Mouse (Mus musculus) myocyte (in vitro differentiated cells): ENCODE measurements around the gene Lrrd1.

Experiments used
- CEBPB ChIP-seq: IDR thresholded peaks from 2 replicates; pipeline ENCODE4 v1.6.1; 2011; ENCODE audit warnings: mild to moderate bottlenecking, moderate library complexity; ENCODE audit not compliant: poor library complexity, insufficient read depth, severe bottlenecking
- E2F4 ChIP-seq: IDR thresholded peaks from one replicate; pipeline ENCODE4 v1.6.1; 2011; ENCODE audit warnings: mild to moderate bottlenecking, control low read depth, moderate library complexity; ENCODE audit not compliant: insufficient read depth
- MAX ChIP-seq: IDR thresholded peaks from one replicate; pipeline ENCODE4 v1.6.1; 2011; ENCODE audit warnings: low read depth, mild to moderate bottlenecking, control low read depth
- USF1 ChIP-seq: IDR thresholded peaks from one replicate; pipeline ENCODE4 v1.6.1; 2011; ENCODE audit warnings: low read depth, mild to moderate bottlenecking, control low read depth, moderate library complexity

- TF ChIP-seq MAX (no peak), E2F4 (no peak), USF1 (no peak), CEBPB (no peak)
Measured at GRCm38 (mm10) chr5:3803292-3804165, 41.4 kb upstream of the Lrrd1 start.
